Mouse (Mus musculus) embryonic facial prominence, embryonic 10.5 days (tissue): Measurements from ENCODE around the gene Vmn2r76. TPM values are rescaled to one million over a fixed set of nuclear protein-coding genes. Genes with fewer than 3 reads are reported as not detected.
"Not testable (repeated sequence)": the region's sequence is repeated elsewhere in the genome, so short reads cannot be mapped to it uniquely, and the experiment has no call there.

Experiments
- DNase-seq: peaks from one replicate; pipeline ENCODE4 v3.0.0-alpha.2; 2017; ENCODE audit warnings: low spot score
- H3K27ac ChIP-seq: fragments of 300-500 bp; sonication (generic); replicated peaks from 2 replicates; pipeline ENCODE4 v1.5.1; 2016; ENCODE audit warnings: mild to moderate bottlenecking
- H3K27me3 ChIP-seq: fragments of 300-500 bp; sonication (generic); replicated peaks from 2 replicates; pipeline ENCODE4 v1.6.1; 2016; ENCODE audit warnings: low read depth, mild to moderate bottlenecking; ENCODE audit not compliant: poor library complexity, severe bottlenecking
- H3K36me3 ChIP-seq: fragments of 300-500 bp; sonication (generic); replicated peaks from 2 replicates; pipeline ENCODE4 v1.6.1; 2016; ENCODE audit warnings: mild to moderate bottlenecking, moderate library complexity
- H3K4me1 ChIP-seq: fragments of 300-500 bp; sonication (generic); 2 replicates; pipeline ENCODE4 v1.6.1; 2016
- H3K4me3 ChIP-seq: fragments of 300-500 bp; sonication (generic); 2 replicates; pipeline ENCODE4 v1.5.1; 2016; ENCODE audit warnings: mild to moderate bottlenecking, moderate library complexity
- H3K9me3 ChIP-seq: fragments of 300-500 bp; sonication (generic); 2 replicates; pipeline ENCODE4 v1.6.1; 2016; ENCODE audit warnings: mild to moderate bottlenecking
- WGBS: fragments of 180-500 bp; shearing (Covaris S2); methylation state at CpG from one replicate; pipeline ENCODE4 v1.1.7; 2016; 5-methylcytosine and 5-hydroxymethylcytosine counted together
- polyA plus RNA-seq: library from polyadenylated mRNA; unstranded; fragments of >200 nt; fragmentation: Nextera tagmentation; extraction: Ambion mirVana; gene quantifications from 2 replicates; pipeline ENCODE4 v1.2.1, GENCODE M21; 2016

Vmn2r76 gene
- not detected in 2 replicates for polyA plus RNA-seq

GRCm38 (mm10) chr7:86246208-86246607 lies at the start of gene Vmn2r76:
Vmn2r76 (minus strand) TSS chr7:86246308.
- no peaks in the 10 kb centered on the region for H3K36me3 ChIP-seq
- WGBS = 81% methylated on average over 1 of the region's 1 CpGs
- H3K4me3 ChIP-seq = no peak within 1 kb of the TSS
- DNase-seq = no peak
- H3K27ac ChIP-seq = no peak within 1 kb of the TSS
- H3K9me3 ChIP-seq = no peaks in the 10 kb centered on the region
- no peaks in the 10 kb centered on the region for H3K4me1 ChIP-seq
- no peaks in the 10 kb centered on the region for H3K27me3 ChIP-seq

- H3K4me3 ChIP-seq = no peak within 1 kb of the TSS
- no peak within 1 kb of the TSS for H3K27ac ChIP-seq
- WGBS = 74% methylated on average over 1 of the region's 1 CpGs
- H3K9me3 ChIP-seq = no peaks in the 10 kb centered on the region
- no peaks in the 10 kb centered on the region for H3K4me1 ChIP-seq
- no peak for DNase-seq
- H3K36me3 ChIP-seq = no peaks in the 10 kb centered on the region
- H3K27me3 ChIP-seq = no peaks in the 10 kb centered on the region
These were observed 31.0 kb upstream of the Vmn2r76 start, which contains the start of gene Olfr310 for GRCm38 (mm10) chr7:86277072-86277471. Olfr310 (minus strand) TSS chr7:86277172.

GRCm38 (mm10) chr7:86211345-86211744 lies 34.8 kb downstream of the Vmn2r76 start:
- H3K4me3 ChIP-seq = no peak overlapping the region
- no peak overlapping the region for H3K27ac ChIP-seq
- DNase-seq = peak; percentile 24
- H3K36me3 ChIP-seq = no peaks in the 10 kb centered on the region
- H3K27me3 ChIP-seq = no peaks in the 10 kb centered on the region
- H3K9me3 ChIP-seq = no peaks in the 10 kb centered on the region
- no peaks in the 10 kb centered on the region for H3K4me1 ChIP-seq

GRCm38 (mm10) chr7:86171678-86172077 lies 74.4 kb downstream of the Vmn2r76 start, which contains the start of gene Vmn2r75:
Vmn2r75 (minus strand) TSS chr7:86171778.
- WGBS = 64% methylated on average over 1 of the region's 1 CpGs
- not testable (repeated sequence) for H3K27ac ChIP-seq

More at GRCm38 (mm10) chr7:86171678-86172077, 74.4 kb downstream of the Vmn2r76 start, which contains the start of gene Vmn2r75:
- not testable (repeated sequence) for H3K36me3 ChIP-seq, DNase-seq, H3K27me3 ChIP-seq, H3K4me3 ChIP-seq, H3K9me3 ChIP-seq, H3K4me1 ChIP-seq

Other genes with a start within 250 kb of the Vmn2r76 start
- not detected in 2 replicates for gene Vmn2r75, start 74.5 kb downstream of the Vmn2r76 start, polyA plus RNA-seq
- gene Olfr310, start 30.9 kb upstream of the Vmn2r76 start, polyA plus RNA-seq = not detected in 2 replicates
- gene Olfr309, start 67.4 kb upstream of the Vmn2r76 start, polyA plus RNA-seq = not detected in 2 replicates
- not detected in 2 replicates for gene Olfr308, start 79.3 kb upstream of the Vmn2r76 start, polyA plus RNA-seq
- not detected in 2 replicates for gene Olfr307, start 91.3 kb upstream of the Vmn2r76 start, polyA plus RNA-seq
- not detected in 2 replicates for gene Olfr305, start 120.6 kb upstream of the Vmn2r76 start, polyA plus RNA-seq
- not detected in 2 replicates for gene Olfr304, start 140.3 kb upstream of the Vmn2r76 start, polyA plus RNA-seq
- gene Olfr303, start 151.5 kb upstream of the Vmn2r76 start, polyA plus RNA-seq = not detected in 2 replicates
- not detected in 2 replicates for gene Olfr301, start 157.5 kb upstream of the Vmn2r76 start, polyA plus RNA-seq
- gene Olfr299, start 213.6 kb upstream of the Vmn2r76 start, polyA plus RNA-seq = not detected in 2 replicates
- gene Olfr298, start 246.2 kb upstream of the Vmn2r76 start, polyA plus RNA-seq = not detected in 2 replicates